Mouse (Mus musculus): ENCODE data around the gene Wipi2.

Wipi2 gene

DNA sequence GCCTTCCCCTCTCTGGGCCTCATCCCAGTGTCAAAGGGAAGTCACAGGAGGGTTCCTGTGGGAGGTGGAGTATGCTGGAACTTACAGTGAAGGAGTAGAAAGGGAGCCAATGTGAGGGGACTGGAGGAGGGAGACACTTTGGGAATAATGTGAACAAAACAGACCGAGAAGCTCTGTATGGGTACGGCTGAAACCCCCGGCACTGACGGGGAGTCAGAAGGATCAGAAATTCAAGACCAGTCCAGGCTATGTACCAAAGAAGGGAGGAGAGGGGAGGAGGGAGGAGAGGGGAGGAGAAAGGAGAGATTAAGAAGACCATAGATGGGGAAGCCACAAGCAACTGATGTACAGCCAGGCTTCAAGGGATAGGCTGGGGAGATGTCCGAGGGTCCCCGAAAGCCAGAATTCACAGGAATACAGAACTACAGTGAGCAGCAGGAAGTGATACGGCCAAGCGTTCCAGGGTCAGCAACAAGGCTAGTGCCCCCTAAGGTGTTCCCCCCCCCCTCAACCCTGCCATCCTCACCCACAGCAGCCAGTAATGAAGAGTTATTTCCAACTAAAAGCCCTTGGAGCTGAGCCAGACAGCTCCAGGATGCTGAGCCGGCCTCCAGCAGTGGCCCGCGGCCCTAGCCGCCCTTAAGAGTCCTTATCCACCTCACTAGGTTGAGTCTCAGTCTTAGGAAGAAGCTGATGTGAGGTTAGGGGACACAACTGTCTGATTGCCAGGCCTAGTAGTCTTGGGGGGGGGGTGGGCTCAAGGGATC is 65.7 kb downstream of the Wipi2 start:
- no peak for DNase-seq (ENCODE audit: low spot score)

DNA sequence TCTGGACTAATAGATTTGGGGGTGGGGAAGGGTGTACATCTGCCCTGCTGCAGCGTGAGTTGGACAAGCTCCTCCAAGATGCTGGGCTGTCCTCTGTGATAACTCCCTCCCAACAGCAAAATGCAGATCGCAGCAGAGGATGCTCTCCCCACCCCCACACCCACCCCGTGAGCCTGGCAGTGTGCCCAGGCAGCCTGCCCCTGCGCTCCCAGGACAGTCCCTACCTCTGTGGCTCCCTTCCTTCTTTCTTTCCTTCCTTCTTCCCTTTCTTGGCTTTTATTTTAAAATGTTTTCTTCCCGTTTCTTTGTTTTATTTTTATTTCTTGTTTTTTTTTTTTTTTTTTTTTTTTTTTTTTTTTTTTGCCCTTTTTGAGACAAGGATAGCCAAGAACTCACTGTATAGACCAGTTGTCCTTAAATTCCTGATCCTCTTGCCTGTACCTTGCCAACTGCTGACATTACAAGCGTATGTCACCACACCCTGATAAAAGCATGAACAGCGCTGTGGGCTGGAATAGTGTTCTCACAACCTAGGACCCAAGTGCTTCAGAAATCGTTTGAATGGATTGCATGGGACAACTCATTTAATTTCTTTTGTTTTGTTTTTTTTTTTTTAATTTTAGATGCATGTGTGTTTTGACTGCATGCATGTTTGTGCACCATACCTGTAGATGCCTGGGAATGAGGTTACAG is 66.4 kb downstream of the Wipi2 start:
- DNase-seq (ENCODE audit: low spot score), result no peak

DNA sequence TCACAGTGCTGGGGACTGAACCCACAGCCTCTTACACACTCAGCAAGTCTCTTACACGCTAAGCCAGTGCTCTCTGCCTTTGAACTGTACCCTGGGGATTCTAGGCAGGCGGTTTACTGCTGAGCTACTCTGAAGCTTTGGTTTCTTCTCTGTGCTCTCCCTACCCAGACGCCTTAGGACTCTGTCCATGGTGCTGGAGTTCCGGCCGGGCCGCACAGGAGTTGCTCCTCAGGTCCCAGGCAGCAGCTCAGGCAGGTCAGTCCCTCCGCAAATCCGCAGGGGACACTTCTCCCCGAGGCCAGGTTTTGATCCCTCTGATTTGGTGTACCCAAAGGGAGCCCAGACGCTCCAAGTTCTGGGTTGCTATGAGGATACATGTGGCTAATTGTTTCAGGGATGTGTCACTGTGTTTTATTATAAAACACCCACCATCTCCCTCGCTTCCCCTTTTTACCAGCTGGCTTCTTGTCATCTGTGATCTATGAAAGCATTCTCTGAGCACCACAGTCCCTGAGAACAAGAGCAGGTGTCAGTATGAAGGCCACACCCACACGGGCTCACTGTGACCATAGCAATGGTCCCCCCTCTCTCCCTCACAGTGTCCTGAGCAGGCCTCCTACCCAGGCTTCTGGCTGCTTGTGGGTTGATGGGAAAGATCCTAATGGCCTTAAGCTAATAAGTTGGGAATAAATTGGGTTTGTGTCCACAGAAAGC is 67.3 kb downstream of the Wipi2 start:
- DNase-seq (ENCODE audit: low spot score), result peak; percentile 76

DNA sequence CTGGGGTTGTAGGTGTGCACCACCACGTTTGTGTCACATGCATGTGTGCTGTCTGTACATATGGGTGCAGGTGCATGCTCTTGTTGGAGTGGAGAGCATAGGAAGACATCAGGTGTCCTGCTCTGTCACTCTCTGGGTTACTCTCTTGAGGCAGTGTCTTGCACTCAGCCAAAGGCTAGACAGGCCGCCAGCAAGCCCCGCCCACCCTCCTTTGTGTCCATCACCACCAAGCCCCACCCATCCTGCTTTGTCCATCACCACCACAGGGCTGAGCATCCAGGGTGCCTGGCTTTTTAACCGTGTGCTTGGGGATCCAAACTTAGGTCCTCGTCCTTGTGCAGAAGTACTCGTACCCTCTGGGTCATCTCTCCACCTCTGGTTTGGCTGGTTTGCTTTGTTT is 68.8 kb downstream of the Wipi2 start:
- peak; percentile 40 for DNase-seq (ENCODE audit: low spot score)

DNA sequence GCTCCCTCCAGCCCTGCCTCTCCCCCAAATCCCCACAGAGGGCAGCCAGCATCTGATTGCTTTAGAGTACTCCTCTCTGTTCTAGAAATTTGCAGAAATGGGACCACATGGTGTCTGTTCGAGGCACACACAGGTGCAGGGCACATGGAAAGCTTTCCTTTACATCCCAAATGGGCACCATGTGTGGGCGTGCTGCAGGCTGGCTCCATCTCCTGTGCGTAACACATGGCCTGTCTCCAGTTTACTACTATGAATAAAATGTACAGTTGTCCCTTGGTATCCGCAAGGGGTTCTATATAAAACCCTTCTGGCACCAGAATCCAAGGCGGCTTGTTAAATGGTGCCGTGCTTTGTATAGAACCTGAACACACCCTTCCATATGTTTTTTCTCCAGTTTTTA is 69.4 kb downstream of the Wipi2 start:
- no peak for DNase-seq (ENCODE audit: low spot score)

DNA sequence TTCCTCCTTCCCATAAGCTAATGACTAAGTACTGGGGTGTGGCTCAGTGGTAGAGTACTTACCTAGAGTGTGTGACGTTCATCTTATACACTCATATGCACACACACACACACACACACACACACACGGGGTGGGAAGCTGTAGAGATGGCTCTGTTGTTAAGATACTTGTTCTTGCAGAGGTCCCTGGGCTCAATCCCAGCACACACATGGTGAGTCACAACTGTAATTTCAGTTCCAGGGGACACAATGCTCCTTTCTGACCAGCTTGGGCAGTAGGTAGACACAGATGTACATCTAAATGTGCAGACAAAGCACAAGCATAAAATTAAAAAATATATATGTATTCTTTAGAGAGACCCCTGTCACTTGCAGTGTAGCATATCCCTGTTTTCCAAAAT is 70.2 kb downstream of the Wipi2 start:
- DNase-seq (ENCODE audit: low spot score), result no peak

DNA sequence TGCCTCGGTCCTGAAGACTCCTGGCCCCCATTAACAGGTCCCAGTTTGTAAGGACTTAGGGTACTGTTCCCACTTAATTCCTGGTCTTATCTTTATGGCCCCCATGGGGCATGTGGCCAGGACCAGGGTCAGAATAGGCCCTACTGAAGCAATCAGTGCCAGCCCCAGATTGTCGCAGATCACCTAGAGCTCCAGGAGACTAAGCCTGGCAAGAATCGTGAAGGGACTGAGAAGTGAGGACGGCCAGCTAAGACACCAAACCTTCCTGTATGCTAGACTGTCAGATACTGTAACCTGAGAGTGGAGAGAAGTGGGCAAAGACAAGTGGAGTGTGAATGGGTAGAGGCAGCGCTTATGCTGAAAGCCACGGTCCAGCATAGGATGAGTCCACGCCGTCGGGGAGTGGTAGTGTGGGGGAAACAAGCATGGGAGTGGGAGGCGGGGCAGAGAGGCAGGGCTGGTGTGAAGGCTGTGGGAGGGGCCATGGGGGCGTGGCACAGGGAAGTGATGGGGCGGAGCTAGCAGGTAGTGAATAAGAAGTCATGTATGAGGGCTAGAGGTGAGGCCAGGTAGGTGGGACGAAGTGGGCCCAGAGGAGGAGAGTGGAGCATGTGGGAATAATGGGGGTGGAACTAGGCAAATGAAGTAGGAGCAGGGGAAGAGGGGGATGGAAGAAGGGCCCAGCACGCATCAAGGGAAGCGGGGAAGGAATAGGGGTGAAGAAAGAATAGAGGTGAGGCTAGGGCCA is 73.5 kb downstream of the Wipi2 start:
- DNase-seq (ENCODE audit: low spot score), result peak; percentile 30

DNA sequence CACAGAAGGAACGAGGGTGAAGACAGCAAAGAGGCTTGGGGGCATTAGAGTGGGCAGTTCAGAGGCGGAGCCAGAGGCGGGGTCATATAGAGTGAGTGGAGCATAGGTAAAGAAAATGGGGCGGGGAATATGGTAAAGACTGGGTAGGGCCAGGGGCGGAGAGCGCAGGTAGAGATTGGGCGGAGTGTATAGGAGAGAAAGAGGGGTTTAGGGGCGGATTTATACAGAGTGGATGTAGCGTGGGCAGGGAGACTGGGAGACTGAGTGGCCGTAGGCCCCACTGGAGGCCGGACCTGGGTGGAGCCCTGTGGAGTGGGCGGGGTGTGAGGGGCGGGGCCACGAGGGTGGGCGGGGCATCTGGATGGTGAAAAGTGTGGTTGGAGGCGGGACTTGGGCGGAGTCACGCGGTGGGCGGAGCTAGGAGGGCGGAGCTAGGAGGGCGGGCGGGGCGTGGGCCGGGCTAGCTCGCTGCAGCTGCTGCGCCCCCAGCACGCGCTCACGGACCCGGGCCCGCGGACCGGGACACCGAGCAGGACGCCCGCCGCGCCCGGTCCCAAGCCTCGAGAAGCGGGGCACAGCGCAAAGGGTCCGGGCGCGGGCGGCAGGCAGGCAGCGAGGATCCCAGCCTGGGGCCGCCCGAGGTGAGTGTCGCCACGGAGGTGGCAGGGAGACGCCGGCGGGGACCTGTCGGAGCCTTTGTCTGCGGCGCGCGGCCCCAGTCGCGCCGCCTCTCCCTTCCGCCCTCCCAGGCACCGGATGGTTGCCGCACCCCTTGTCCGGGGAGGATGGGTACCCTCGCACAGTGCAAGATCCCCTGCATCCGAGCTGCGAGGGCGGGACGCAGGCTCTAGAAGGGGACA is 74.4 kb downstream of the Wipi2 start:
- DNase-seq (ENCODE audit: low spot score), result peak; percentile 80

DNA sequence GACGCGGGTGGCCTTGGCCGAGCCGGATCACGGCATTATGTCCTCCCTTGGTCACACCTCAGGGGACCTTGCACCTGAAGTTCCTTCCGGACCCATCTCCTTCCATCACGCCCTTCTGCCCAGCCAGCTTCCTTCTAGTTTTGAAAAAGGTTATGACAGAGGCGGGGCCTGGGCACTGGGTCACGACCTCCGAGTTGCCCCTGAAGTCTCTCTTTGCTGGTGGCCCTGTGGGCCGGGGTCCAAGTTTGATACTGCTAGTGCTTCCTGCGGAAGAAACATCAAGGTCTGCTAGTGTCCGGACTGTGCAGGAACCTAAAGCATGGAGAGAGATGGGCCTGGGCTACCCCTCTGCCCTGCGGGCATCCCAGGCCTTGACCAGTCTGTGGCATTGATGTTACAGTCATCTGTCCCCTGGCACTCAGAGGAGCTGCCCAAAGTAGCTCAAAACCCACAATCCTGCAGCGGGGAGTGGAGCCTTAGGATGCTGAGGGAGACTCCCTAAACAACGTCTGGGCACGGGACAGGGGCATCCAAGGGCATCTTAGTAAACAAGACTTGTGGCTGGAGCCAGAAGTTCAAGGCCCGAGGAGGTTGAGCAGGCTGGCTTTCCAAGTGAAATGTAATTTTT is 75.1 kb downstream of the Wipi2 start:
- DNase-seq (ENCODE audit: low spot score), result no peak

DNA sequence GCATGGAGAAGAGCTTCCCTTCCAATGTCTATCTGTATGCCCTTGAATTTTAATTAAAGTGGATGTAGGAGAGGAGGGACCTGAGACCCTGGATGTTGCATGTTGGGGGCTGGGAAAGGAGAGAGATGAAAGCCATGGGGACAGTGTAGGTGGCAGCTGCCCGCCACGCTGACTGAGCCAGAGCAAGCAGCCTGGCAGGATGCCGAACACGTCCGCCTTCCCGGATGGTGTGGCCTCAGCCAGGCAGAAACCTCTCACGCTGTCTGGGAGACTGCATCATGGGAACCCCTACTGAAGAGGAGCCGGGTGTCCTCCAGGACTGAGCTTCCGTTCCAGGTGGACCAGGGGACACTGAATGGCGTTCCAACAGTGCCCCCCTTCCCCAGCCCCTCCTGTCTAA is 76.1 kb downstream of the Wipi2 start:
- DNase-seq (ENCODE audit: low spot score), result no peak

DNA sequence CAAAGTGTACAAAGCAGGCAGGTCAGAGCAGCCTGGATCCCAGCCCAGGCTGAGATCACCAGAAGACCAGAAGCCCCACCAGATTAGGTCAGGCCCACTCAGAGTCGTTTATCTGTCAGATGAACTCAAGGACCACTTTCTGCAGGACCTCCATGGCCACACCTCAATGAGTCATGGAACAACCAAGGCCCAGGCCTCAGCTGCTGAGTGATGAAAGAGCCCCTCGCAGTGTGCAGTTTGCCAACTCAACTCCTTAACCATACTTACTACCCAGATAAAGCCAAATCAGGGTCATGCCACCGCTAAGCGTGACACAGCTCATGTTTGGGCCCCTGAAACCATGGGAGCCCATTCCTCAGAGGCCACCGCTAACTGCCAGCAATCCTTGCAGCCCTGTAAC is 80.2 kb downstream of the Wipi2 start:
- DNase-seq (ENCODE audit: low spot score), result no peak

DNA sequence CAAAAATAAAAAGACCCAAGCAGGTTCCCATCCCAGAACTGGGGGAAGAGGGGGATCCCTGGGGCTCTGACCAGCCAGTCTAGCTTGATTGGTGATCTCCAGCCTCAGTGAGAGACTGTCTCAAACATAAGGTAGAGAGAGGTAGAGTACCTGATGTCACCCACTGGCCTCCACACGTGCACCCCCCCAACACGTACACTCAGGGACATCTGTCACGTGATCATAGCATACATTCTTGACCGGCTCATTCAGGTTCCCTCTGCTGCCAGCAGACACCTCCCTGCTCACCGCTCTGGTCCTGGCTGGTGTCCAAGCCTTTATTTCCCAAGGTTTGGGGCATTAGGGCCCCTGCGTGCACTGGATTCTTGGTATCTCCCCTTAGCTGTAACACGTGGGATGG is 81.9 kb downstream of the Wipi2 start:
- no peak for DNase-seq (ENCODE audit: low spot score)

DNA sequence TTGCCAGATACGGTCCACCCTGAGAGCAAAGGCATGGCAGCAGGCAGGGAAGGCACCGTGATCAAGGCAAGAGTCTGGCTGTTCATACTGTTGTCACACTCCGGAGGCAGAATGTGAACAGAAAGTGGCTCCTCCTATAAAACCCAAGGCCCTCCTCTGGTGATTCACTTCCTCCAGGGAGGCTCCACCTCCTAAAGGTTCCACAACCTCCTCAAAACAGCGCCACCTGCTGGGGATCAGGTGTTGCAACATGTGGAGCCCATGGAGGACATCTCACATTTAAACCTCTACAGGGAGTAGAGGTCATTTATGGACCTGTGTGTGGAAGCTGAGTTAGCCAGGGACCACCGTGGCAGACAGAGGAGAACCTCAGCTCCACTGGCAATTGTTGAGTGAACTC is 84.9 kb downstream of the Wipi2 start:
- no peak for DNase-seq (ENCODE audit: low spot score)

DNA sequence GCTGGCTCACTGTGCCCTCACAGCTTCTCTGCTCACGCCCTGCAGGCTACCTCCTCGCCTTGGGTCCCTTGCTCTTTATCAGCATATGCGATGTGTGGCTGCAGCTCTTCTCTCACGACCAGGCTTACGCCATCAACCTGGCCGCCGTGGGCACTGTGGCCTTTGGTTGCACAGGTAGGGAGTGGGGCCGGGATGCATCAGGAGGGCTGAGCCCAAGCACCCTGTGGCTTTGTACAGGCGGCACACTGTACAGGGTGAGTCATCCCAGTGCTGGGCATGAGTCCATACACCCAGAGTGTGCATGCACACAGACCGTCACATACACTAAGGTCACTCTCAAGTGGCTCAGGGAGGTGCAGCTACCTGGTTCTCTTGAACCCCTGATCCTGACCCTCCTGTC is 86.5 kb downstream of the Wipi2 start:
- no peak for DNase-seq (ENCODE audit: low spot score)

DNA sequence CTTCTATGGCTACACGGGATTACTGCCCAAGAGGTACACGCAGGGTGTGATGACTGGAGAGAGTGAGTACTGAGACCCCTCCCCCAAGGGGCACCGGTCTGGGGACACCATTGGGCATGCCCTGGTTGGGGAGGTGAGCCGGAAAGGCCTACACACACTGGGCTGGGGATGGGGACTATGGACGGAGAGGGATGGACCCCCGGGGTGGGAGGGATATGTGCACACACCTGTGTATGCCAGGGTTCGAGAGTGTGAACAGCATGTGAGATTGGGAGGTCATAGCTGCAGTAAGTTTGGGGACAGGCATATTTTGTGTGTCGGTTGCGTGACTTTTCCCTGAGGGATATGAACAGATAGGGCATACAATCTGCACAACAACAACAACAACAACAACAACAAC is 87.6 kb downstream of the Wipi2 start:
- DNase-seq (ENCODE audit: low spot score), result no peak

DNA sequence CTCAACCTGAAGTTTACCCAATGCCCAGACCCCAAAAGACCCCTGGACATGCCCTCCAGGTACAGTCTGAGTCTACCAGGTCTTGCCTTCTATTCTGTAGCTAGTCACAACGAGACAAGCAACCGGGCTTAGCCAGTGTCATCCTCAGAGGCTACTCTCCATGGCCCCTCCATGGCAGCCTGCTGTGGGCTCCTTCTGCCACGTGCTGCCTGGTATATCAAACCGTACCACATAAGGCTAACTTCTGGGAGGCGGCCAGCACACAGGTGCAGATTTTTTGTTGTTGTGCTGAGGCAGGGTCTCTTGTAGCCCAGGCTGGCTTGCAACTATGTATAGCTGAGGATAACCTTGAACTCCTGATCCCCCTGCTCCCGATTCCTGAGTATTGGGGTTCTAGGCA is 88.6 kb downstream of the Wipi2 start:
- no peak for DNase-seq (ENCODE audit: low spot score)

DNA sequence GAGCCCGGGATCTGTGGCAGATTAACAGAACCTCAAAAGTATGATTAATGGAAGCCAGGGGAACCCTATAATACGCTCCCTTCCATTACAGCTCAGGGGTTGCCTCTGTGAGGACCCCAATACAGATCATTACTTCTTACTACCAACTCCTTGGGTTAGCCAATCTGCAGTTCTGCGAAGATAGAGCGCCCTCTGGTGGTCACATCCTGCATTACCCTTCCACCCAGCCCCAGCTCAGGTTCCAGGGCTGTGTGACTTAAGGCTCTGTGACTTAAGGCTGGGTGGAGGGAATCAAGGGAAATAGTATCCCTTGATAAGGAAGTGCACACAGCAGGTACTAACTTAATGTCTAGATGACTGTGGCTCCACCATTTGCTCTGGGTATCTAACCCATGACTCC is 90.5 kb downstream of the Wipi2 start:
- DNase-seq (ENCODE audit: low spot score), result peak; percentile 78

DNA sequence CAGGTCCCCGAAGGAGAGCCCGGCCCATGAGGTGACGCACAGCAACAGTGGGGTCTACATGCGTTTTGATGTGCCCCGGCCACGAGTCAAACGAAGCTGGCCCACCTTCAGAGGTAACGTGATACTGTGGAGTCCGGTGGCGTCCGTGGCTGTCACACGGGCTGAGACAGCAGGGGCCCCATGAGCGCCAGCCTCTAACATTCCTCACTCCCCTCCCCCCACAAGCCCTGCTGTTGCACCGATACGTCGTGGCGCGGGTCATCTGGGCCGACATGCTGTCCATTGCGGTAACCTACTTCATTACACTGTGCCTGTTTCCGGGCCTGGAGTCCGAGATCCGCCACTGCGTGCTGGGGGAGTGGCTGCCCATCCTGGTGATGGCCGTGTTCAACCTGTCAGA is 91.0 kb downstream of the Wipi2 start:
- no peak for DNase-seq (ENCODE audit: low spot score)

DNA sequence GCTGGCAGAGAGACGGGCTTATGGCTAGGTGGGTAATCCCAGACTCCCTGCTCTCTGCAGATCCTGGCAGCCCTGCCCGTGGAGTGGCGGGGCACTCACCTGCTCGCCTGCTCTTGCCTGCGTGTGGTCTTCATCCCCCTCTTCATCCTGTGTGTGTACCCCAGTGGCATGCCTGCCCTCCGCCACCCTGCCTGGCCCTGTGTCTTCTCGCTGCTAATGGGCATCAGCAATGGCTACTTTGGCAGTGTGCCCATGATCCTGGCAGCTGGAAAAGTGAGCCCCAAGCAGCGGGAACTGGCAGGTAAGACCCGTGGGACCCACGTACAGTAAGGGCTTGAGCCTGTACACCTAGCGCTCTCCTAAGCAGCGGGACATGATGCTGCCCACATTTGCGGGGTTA is 92.4 kb downstream of the Wipi2 start:
- DNase-seq (ENCODE audit: low spot score), result no peak

Measured in embryo, embryonic 10 days (tissue).